In the genomic region with DNA sequence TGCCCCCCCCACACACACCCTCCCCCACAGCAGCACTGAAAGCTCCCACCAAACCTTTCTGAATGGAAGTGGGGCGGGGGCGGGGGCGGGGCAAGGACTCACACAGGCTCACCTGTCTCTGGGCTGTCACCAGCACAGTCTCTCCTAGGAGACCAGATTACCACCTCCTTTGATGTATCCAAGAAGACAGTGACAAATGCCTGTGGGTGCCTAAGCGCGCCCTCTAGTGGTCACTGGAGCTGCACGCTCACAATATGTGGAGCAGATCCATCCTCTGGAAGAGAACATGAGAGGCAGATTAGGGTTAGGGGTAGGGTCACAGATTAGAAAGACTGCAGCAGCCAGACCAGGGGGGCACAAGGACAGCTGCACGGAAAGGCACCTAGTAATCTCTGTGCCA, we compare ENCODE assay signal across 9 mouse cellular contexts. TPM values are rescaled to one million over a fixed set of nuclear protein-coding genes. Genes with fewer than 3 reads are reported as not detected.
DNase-seq lines count a peak whose midpoint lies in the region; ATAC-seq and TF ChIP-seq lines count a peak whose summit lies in the region.
"Had no signal": no experiment of that assay in that cellular context is flagged by ENCODE, and none has a peak within 500 bp of the region (broad histone marks: within the 10 kb centered on the region; RNA-seq: fewer than 3 reads in every experiment).

No protein-coding gene starts in this region.

- H3K27ac ChIP-seq in heart, embryonic 11.5 days (ENCODE audit: low read depth, low read length): no peak overlapping the region
- H3K27ac ChIP-seq in cortical plate, adult 2 months (ENCODE audit: insufficient read depth, low read length): no peak overlapping the region
- H3K27ac ChIP-seq in intestine, embryonic 15.5 days: no peak overlapping the region
- H3K27ac ChIP-seq in midbrain, embryonic 13.5 days: no peak overlapping the region

- H3K4me3 ChIP-seq in heart, embryonic 11.5 days (ENCODE audit: low read depth, low read length): no peak overlapping the region
- no peak overlapping the region for H3K4me3 ChIP-seq in cortical plate, adult 2 months (ENCODE audit: insufficient read depth, low read length)
- no peak overlapping the region for H3K4me3 ChIP-seq in intestine, embryonic 15.5 days (replicated peaks)
- no peak overlapping the region for H3K4me3 ChIP-seq in midbrain, embryonic 13.5 days (replicated peaks)
- H3K4me3 ChIP-seq: myocyte had no signal

- no peaks in the 10 kb centered on the region for H3K27me3 ChIP-seq in heart, embryonic 11.5 days (ENCODE audit: control insufficient read depth, insufficient read depth, low read length)
- no peaks in the 10 kb centered on the region for H3K27me3 ChIP-seq in intestine, embryonic 15.5 days (replicated peaks)
- no peaks in the 10 kb centered on the region for H3K27me3 ChIP-seq in midbrain, embryonic 13.5 days

- no peak overlapping the region for H3K4me2 ChIP-seq in heart, embryonic 11.5 days
- H3K4me2 ChIP-seq in intestine, embryonic 15.5 days (replicated peaks): no peak overlapping the region
- H3K4me2 ChIP-seq in midbrain, embryonic 13.5 days (replicated peaks): no peak overlapping the region

- no peaks in the 10 kb centered on the region for H3K9me3 ChIP-seq in heart, embryonic 11.5 days (replicated peaks; ENCODE audit: control insufficient read depth, low read length)
- H3K9me3 ChIP-seq in intestine, embryonic 15.5 days: no peaks in the 10 kb centered on the region
- H3K9me3 ChIP-seq in midbrain, embryonic 13.5 days: no peaks in the 10 kb centered on the region; the same call in 1 of the 2 replicates

- intact Hi-C loops in left cerebral cortex, postnatal 36 days (cut with DNase I): loop anchor here (2.0 kb wide), 2 partner anchors 101 to 109 kb away; no protein-coding TSS in a partner anchor

- H3K4me1 ChIP-seq in heart, embryonic 11.5 days (ENCODE audit: control insufficient read depth, insufficient read depth, low read length): no peaks in the 10 kb centered on the region
- no peaks in the 10 kb centered on the region for H3K4me1 ChIP-seq in cortical plate, adult 2 months (ENCODE audit: control insufficient read depth, insufficient read depth, low read length)
- no peaks in the 10 kb centered on the region for H3K4me1 ChIP-seq in intestine, embryonic 15.5 days (replicated peaks)
- 0 out of 2 replicates have a peak, but pooled peaks cover 3% of the 10 kb centered on the region for H3K4me1 ChIP-seq in midbrain, embryonic 13.5 days (replicated peaks)

- TF ChIP-seq POLR2A in cortical plate, adult 2 months (IDR thresholded peaks at IDR 0.05; ENCODE audit: extremely low read depth, insufficient read depth, low read length): no peak

- H3K36me3 ChIP-seq in heart, embryonic 11.5 days (ENCODE audit: control insufficient read depth, insufficient read depth, low read length): no peaks in the 10 kb centered on the region
- no peaks in the 10 kb centered on the region for H3K36me3 ChIP-seq in intestine, embryonic 15.5 days
- peaks cover 23% of the 10 kb centered on the region for H3K36me3 ChIP-seq in midbrain, embryonic 13.5 days

- 2% methylated on average over 7 of the region's 7 CpGs for WGBS in heart, embryonic 11.5 days (ENCODE audit: insufficient replicate concordance)
- 8% methylated on average over 7 of the region's 7 CpGs for WGBS in intestine, embryonic 15.5 days
- 10% methylated on average over 7 of the region's 7 CpGs for WGBS in midbrain, embryonic 13.5 days

- no peak for ATAC-seq in heart, embryonic 11.5 days (replicated peaks; ENCODE audit: insufficient number of reproducible peaks, low FRiP score, low TSS enrichment)
- 0 out of 2 replicates have a peak, but pooled peaks have one; percentile 56 for ATAC-seq in intestine, embryonic 15.5 days
- ATAC-seq in midbrain, embryonic 13.5 days: peak; percentile 75

- peak; percentile 93 for DNase-seq in heart, adult 11 months
- DNase-seq in gastrocnemius, postnatal 10 days: peak; percentile 85
- DNase-seq in left cerebral cortex, postnatal 36 days (ENCODE audit: low spot score in 2 of 2): peak; percentile 74 to 76
- DNase-seq in spleen, adult 12 weeks (ENCODE audit: low spot score): peak; percentile 53

- H3K9ac ChIP-seq in heart, embryonic 11.5 days (ENCODE audit: low read depth, low read length): no peak overlapping the region
- no peak overlapping the region for H3K9ac ChIP-seq in intestine, embryonic 15.5 days
- no peak overlapping the region for H3K9ac ChIP-seq in midbrain, embryonic 13.5 days (replicated peaks)

- TF ChIP-seq CTCF in cortical plate, adult 2 months (IDR thresholded peaks at IDR 0.05; ENCODE audit: extremely low read depth, insufficient read depth, low read length): peak; percentile 88

RNA-seq across cellular contexts. Expression of a gene that starts 10.0 kb away (rescaled TPM):
- not detected in 2 replicates for polyA plus RNA-seq in heart, embryonic 11.5 days (2014; fragmentation: Nextera tagmentation; extraction: Ambion mirVana)
- not detected in 2 replicates for polyA plus RNA-seq in cortical plate, adult 2 months (2012; rRNA removed)
- not detected for total RNA-seq in gastrocnemius, postnatal 10 days (2021)
- 710 and 905 TPM in 2 replicates for polyA plus RNA-seq in intestine, embryonic 15.5 days (2015; fragmentation: Nextera tagmentation; extraction: Ambion mirVana)
- total RNA-seq in left cerebral cortex, postnatal 36 days (2021): not detected
- 0.97 and 2.0 TPM in 2 replicates for polyA plus RNA-seq in midbrain, embryonic 13.5 days (2015; fragmentation: Nextera tagmentation; extraction: Ambion mirVana)
- polyA plus RNA-seq: myocyte had no signal

RNA-seq across cellular contexts. Expression of a gene that starts 24.7 kb away (rescaled TPM):
- polyA plus RNA-seq in heart, embryonic 11.5 days (2014; fragmentation: Nextera tagmentation; extraction: Ambion mirVana): not detected in 2 replicates
- polyA plus RNA-seq in cortical plate, adult 2 months (2012; rRNA removed): not detected in 2 replicates
- total RNA-seq in gastrocnemius, postnatal 10 days (2021): not detected
- 2.5 and 7.8 TPM in 2 replicates for polyA plus RNA-seq in intestine, embryonic 15.5 days (2015; fragmentation: Nextera tagmentation; extraction: Ambion mirVana)
- not detected for total RNA-seq in left cerebral cortex, postnatal 36 days (2021)
- polyA plus RNA-seq in midbrain, embryonic 13.5 days (2015; fragmentation: Nextera tagmentation; extraction: Ambion mirVana): not detected in 2 replicates
- polyA plus RNA-seq: myocyte had no signal

RNA-seq across cellular contexts. Expression of a gene that starts 45.6 kb away (rescaled TPM):
- 0.31 TPM in 1 of 2 replicates, not detected in the other for polyA plus RNA-seq in heart, embryonic 11.5 days (2014; fragmentation: Nextera tagmentation; extraction: Ambion mirVana)
- polyA plus RNA-seq in cortical plate, adult 2 months (2012; rRNA removed): not detected in 2 replicates
- not detected for total RNA-seq in gastrocnemius, postnatal 10 days (2021)
- polyA plus RNA-seq in intestine, embryonic 15.5 days (2015; fragmentation: Nextera tagmentation; extraction: Ambion mirVana): 5.2 and 5.8 TPM in 2 replicates
- not detected for total RNA-seq in left cerebral cortex, postnatal 36 days (2021)
- polyA plus RNA-seq in midbrain, embryonic 13.5 days (2015; fragmentation: Nextera tagmentation; extraction: Ambion mirVana): not detected in 2 replicates

Comparison
In these comparisons a context has a peak if more than half of its experiments do, and no peak if none do; other contexts are left out.
1. RNA of a gene that starts 10.0 kb away (polyA plus RNA-seq): 710 to 905 TPM in intestine, embryonic 15.5 days; 0.97 to 2.0 TPM in midbrain, embryonic 13.5 days, not detected in cortical plate, adult 2 months and not detected in heart, embryonic 11.5 days; every median in the first group is over 100 times any median in the second.
2. Peak in every context shown above with its lines, with median percentiles within 50 percentile points of each other: DNase-seq.